Mouse (Mus musculus) spleen, adult 2 months (tissue): ENCODE measurements around the gene Gas7. TPM values are rescaled to one million over a fixed set of nuclear protein-coding genes. Genes with fewer than 3 reads are reported as not detected.
A peak's percentile ranks its signal among the peaks of the same experiment; 100 is the strongest.

Experiments
- DNase-seq, 2 experiments: peaks; one replicate each; pipeline versions ENCODE4 v3.0.0 to v3.0.0-alpha.2; 2012 to 2021; ENCODE audit warnings: low spot score in 2 of 2, low read depth in 1 of 2
- H3K27ac ChIP-seq: fragments of 200-500 bp; 2 replicates; pipeline ENCODE4 v1.5.1; 2012; ENCODE audit warnings: low read length, inconsistent platforms; ENCODE audit not compliant: insufficient read depth
- H3K27me3 ChIP-seq: fragments of 200-500 bp; 2 replicates; pipeline ENCODE4 v1.6.1; 2012; ENCODE audit warnings: mild to moderate bottlenecking, moderate library complexity, low read length, inconsistent platforms; ENCODE audit not compliant: control insufficient read depth, insufficient read depth
- H3K36me3 ChIP-seq: fragments of 200-500 bp; 2 replicates; pipeline ENCODE4 v1.6.1; 2012; ENCODE audit warnings: mild to moderate bottlenecking, low read length, inconsistent platforms; ENCODE audit not compliant: control insufficient read depth, insufficient read depth
- H3K4me1 ChIP-seq: fragments of 200-500 bp; 2 replicates; pipeline ENCODE4 v1.6.1; 2011; ENCODE audit warnings: inconsistent platforms; ENCODE audit not compliant: control insufficient read depth, insufficient read depth, insufficient read length
- H3K4me3 ChIP-seq: fragments of 200-500 bp; 2 replicates; pipeline ENCODE4 v1.5.1; 2011; ENCODE audit warnings: mild to moderate bottlenecking, inconsistent platforms; ENCODE audit not compliant: insufficient read depth, insufficient read length; ENCODE audit errors: extremely low read depth
- CTCF ChIP-seq: fragments of 200-500 bp; IDR thresholded peaks from 2 replicates; pipeline ENCODE4 v1.5.1; 2011; ENCODE audit warnings: mild to moderate bottlenecking, inconsistent platforms; ENCODE audit not compliant: insufficient read depth, insufficient read length, insufficient replicate concordance; ENCODE audit errors: extremely low read depth
- POLR2A ChIP-seq: fragments of 200-500 bp; IDR thresholded peaks from 2 replicates; pipeline ENCODE4 v1.6.1; 2011; ENCODE audit warnings: low read depth, low read length, inconsistent platforms
- WGBS: fragments of 180-500 bp; shearing (Covaris S2); methylation state at CpG from one replicate; pipeline ENCODE4 v1.1.7; 2018; 5-methylcytosine and 5-hydroxymethylcytosine counted together
- polyA plus RNA-seq: library from polyadenylated mRNA; depleted of rRNA; stranded (reverse); fragments of >200 nt; gene quantifications from 2 replicates; pipeline ENCODE4 v1.2.3, GENCODE M21; 2012

Gene Gas7
- polyA plus RNA-seq, 1 experiment, result 4.3 TPM

- H3K27me3 ChIP-seq, result no peaks in the 10 kb centered on the region
- no peak for DNase-seq
- no peaks in the 10 kb centered on the region for H3K36me3 ChIP-seq
- H3K4me3 ChIP-seq, result no peak overlapping the region
- no peaks in the 10 kb centered on the region; the same call in 1 of the 2 replicates for H3K4me1 ChIP-seq
- no peak overlapping the region for H3K27ac ChIP-seq
- TF ChIP-seq CTCF, result no peak
- no peak for TF ChIP-seq POLR2A
- WGBS, result 57% methylated on average over 3 of the region's 3 CpGs
Measured at GRCm38 (mm10) chr11:67523806-67524205, 68.6 kb downstream of the Gas7 start.

GRCm38 (mm10) chr11:67524731-67525130 lies 69.5 kb downstream of the Gas7 start:
- H3K27me3 ChIP-seq, result no peaks in the 10 kb centered on the region
- H3K4me1 ChIP-seq, result no peaks in the 10 kb centered on the region; the same call in 1 of the 2 replicates
- no peak for TF ChIP-seq CTCF
- no peak for TF ChIP-seq POLR2A
- H3K36me3 ChIP-seq, result no peaks in the 10 kb centered on the region
- H3K4me3 ChIP-seq, result no peak overlapping the region
- 80% methylated on average over 2 of the region's 2 CpGs for WGBS
- no peak overlapping the region for H3K27ac ChIP-seq
- no peak for DNase-seq

- 84% methylated on average over 3 of the region's 3 CpGs for WGBS
- H3K4me1 ChIP-seq, result no peaks in the 10 kb centered on the region; the same call in 1 of the 2 replicates
- H3K27ac ChIP-seq, result no peak overlapping the region; the same call in 1 of the 2 replicates
Measured at GRCm38 (mm10) chr11:67525841-67526240, 70.6 kb downstream of the Gas7 start.

GRCm38 (mm10) chr11:67526621-67527545 lies 71.6 kb downstream of the Gas7 start:
- DNase-seq, result no peak
- H3K36me3 ChIP-seq, result no peaks in the 10 kb centered on the region
- no peaks in the 10 kb centered on the region for H3K27me3 ChIP-seq
- H3K27ac ChIP-seq, result 0 out of 2 replicates have a peak overlapping the region, but pooled peaks have one; percentile 4
- no peak overlapping the region for H3K4me3 ChIP-seq
- 58% methylated on average over 12 of the region's 12 CpGs for WGBS
- no peaks in the 10 kb centered on the region; the same call in 1 of the 2 replicates for H3K4me1 ChIP-seq
- TF ChIP-seq POLR2A (no peak), CTCF (no peak)

More at GRCm38 (mm10) chr11:67525841-67526240, 70.6 kb downstream of the Gas7 start:
- DNase-seq, result no peak
- no peaks in the 10 kb centered on the region for H3K27me3 ChIP-seq
- H3K4me3 ChIP-seq, result no peak overlapping the region
- TF ChIP-seq POLR2A (no peak), CTCF (no peak)
- H3K36me3 ChIP-seq, result no peaks in the 10 kb centered on the region

- no peak for TF ChIP-seq POLR2A
- TF ChIP-seq CTCF, result no peak
- H3K4me3 ChIP-seq, result no peak overlapping the region
- DNase-seq, result no peak
- H3K27me3 ChIP-seq, result no peaks in the 10 kb centered on the region
- 87% methylated on average over 2 of the region's 2 CpGs for WGBS
- no peak overlapping the region for H3K27ac ChIP-seq
- no peaks in the 10 kb centered on the region for H3K36me3 ChIP-seq
- H3K4me1 ChIP-seq, result peaks cover 2% of the 10 kb centered on the region; the same call in 1 of the 2 replicates
Measured at GRCm38 (mm10) chr11:67531286-67531685, 76.0 kb downstream of the Gas7 start.

GRCm38 (mm10) chr11:67531926-67532565 lies 76.8 kb downstream of the Gas7 start:
- no peaks in the 10 kb centered on the region for H3K27me3 ChIP-seq
- 46% methylated on average over 6 of the region's 6 CpGs for WGBS
- peaks cover 2% of the 10 kb centered on the region; the same call in 1 of the 2 replicates for H3K4me1 ChIP-seq
- peak overlapping the region; percentile 26; the same call in 1 of the 2 replicates for H3K27ac ChIP-seq
- TF ChIP-seq CTCF (no peak), POLR2A (no peak)
- no peak for DNase-seq
- no peak overlapping the region for H3K4me3 ChIP-seq
- H3K36me3 ChIP-seq, result no peaks in the 10 kb centered on the region
